Mouse (Mus musculus) heart, postnatal 0 days (tissue): Measurements from ENCODE around the gene Abca7. TPM values are rescaled to one million over a fixed set of nuclear protein-coding genes. Genes with fewer than 3 reads are reported as not detected.

Experiments
- ATAC-seq: fragments of 200-750 bp; cut with Nextera tagmentation; 2 replicates; pipeline ENCODE4 v1.8.0; 2017; ENCODE audit warnings: low read depth, moderate number of reproducible peaks, moderate library complexity; ENCODE audit not compliant: insufficient read depth
- DNase-seq: peaks from one replicate; pipeline ENCODE4 v3.0.0-alpha.2; 2016; ENCODE audit warnings: low spot score
- H3K27ac ChIP-seq: fragments of 300-500 bp; sonication (generic); 2 replicates; pipeline ENCODE4 v1.5.1; 2014; ENCODE audit warnings: low read depth, mild to moderate bottlenecking
- H3K27me3 ChIP-seq: fragments of 300-500 bp; sonication (generic); 2 replicates; pipeline ENCODE4 v1.6.1; 2014; ENCODE audit warnings: low read length, mixed read lengths; ENCODE audit not compliant: control insufficient read depth, insufficient read depth
- H3K36me3 ChIP-seq: fragments of 300-500 bp; sonication (generic); replicated peaks from 2 replicates; pipeline ENCODE4 v1.6.1; 2014; ENCODE audit warnings: low read length, mixed read lengths; ENCODE audit not compliant: control insufficient read depth, insufficient read depth
- H3K4me1 ChIP-seq: fragments of 300-500 bp; sonication (generic); 2 replicates; pipeline ENCODE4 v1.6.1; 2014; ENCODE audit warnings: antibody characterized with exemption; ENCODE audit not compliant: control insufficient read depth, insufficient read depth
- H3K4me2 ChIP-seq: fragments of 300-500 bp; sonication (generic); 2 replicates; pipeline ENCODE4 v1.6.1; 2014; ENCODE audit warnings: low read depth, mild to moderate bottlenecking, low read length, moderate library complexity
- H3K4me3 ChIP-seq: fragments of 300-500 bp; sonication (generic); 2 replicates; pipeline ENCODE4 v1.5.1; 2014; ENCODE audit warnings: low read depth, low read length
- H3K9ac ChIP-seq: fragments of 300-500 bp; sonication (generic); replicated peaks from 2 replicates; pipeline ENCODE4 v1.6.1; 2014; ENCODE audit warnings: low read depth, low read length, mixed read lengths
- H3K9me3 ChIP-seq: fragments of 300-500 bp; sonication (generic); replicated peaks from 2 replicates; pipeline ENCODE4 v1.6.1; 2016; ENCODE audit warnings: low read length; ENCODE audit not compliant: control insufficient read depth
- CTCF ChIP-seq: IDR thresholded peaks from 2 replicates; pipeline ENCODE4 v1.5.1; 2016; ENCODE audit warnings: antibody characterized with exemption, control low read depth, low read depth
- EP300 ChIP-seq: IDR thresholded peaks from 2 replicates; pipeline ENCODE4 v1.6.1; 2016; ENCODE audit warnings: antibody characterized with exemption, low read depth
- WGBS: fragments of 180-500 bp; shearing (Covaris S2); extraction: QIAGEN DNeasy Blood & Tissue Kit; methylation state at CpG from one replicate; pipeline ENCODE4 v1.1.7; 2014; 5-methylcytosine and 5-hydroxymethylcytosine counted together
- polyA plus RNA-seq: library from polyadenylated mRNA; unstranded; fragments of >200 nt; fragmentation: Nextera tagmentation; extraction: Ambion mirVana; gene quantifications from 2 replicates; pipeline ENCODE4 v1.2.1, GENCODE M21; 2015
- total RNA-seq: library from RNA; depleted of rRNA; stranded (reverse); fragments of >200 nt; gene quantifications from 2 replicates; pipeline ENCODE4 v1.2.3, GENCODE M21; 2014; ENCODE audit warnings: low replicate concordance

Gene Abca7
- total and polyA plus RNA-seq, 2 experiments from 2014 or later = 1.9 to 11.4 TPM

GRCm38 (mm10) chr10:79989272-79989786 is 7.0 kb upstream of the Abca7 start:
- peaks cover 21% of the 10 kb centered on the region for H3K4me1 ChIP-seq
- WGBS = 20% methylated on average over 8 of the region's 8 CpGs
- H3K9ac ChIP-seq = peak overlapping the region; percentile 83
- DNase-seq = no peak
- no peak for ATAC-seq
- H3K4me3 ChIP-seq = peak overlapping the region; percentile 65
- H3K9me3 ChIP-seq = no peaks in the 10 kb centered on the region
- no peaks in the 10 kb centered on the region for H3K27me3 ChIP-seq
- H3K27ac ChIP-seq = peak overlapping the region; percentile 90
- no peak for TF ChIP-seq CTCF
- TF ChIP-seq EP300 = no peak
- H3K4me2 ChIP-seq = peak overlapping the region; percentile 73
- H3K36me3 ChIP-seq = peaks cover 36% of the 10 kb centered on the region

- Histone ChIP-seq H3K4me2 (peak overlapping the region; percentile 73), H3K4me1 (peaks cover 21% of the 10 kb centered on the region), H3K4me3 (peak overlapping the region; percentile 65), H3K27me3 (no peaks in the 10 kb centered on the region), H3K27ac (peak overlapping the region; percentile 90), H3K36me3 (peaks cover 42% of the 10 kb centered on the region), H3K9ac (peak overlapping the region; percentile 39), H3K9me3 (no peaks in the 10 kb centered on the region)
- TF ChIP-seq CTCF (no peak), EP300 (no peak)
- 10% methylated on average over 15 of the region's 15 CpGs for WGBS
- ATAC-seq (no peak), DNase-seq (no peak)
Observed at GRCm38 (mm10) chr10:79989870-79990269, 6.4 kb upstream of the Abca7 start.

- peaks cover 49% of the 10 kb centered on the region for H3K36me3 ChIP-seq
- H3K27ac ChIP-seq = no peak overlapping the region
- H3K4me2 ChIP-seq = no peak overlapping the region
- ATAC-seq = no peak
- TF ChIP-seq CTCF (no peak), EP300 (no peak)
- H3K4me3 ChIP-seq = no peak overlapping the region
- no peak overlapping the region for H3K9ac ChIP-seq
- no peaks in the 10 kb centered on the region for H3K27me3 ChIP-seq
- WGBS = 73% methylated on average over 12 of the region's 12 CpGs
- no peak for DNase-seq
- H3K9me3 ChIP-seq = no peaks in the 10 kb centered on the region
- peaks cover 19% of the 10 kb centered on the region for H3K4me1 ChIP-seq
Observed at GRCm38 (mm10) chr10:79991099-79991498, 5.2 kb upstream of the Abca7 start.

- H3K4me1 ChIP-seq = peaks cover 15% of the 10 kb centered on the region
- TF ChIP-seq CTCF = peak; percentile 22
- TF ChIP-seq EP300 = no peak
- DNase-seq (no peak), ATAC-seq (no peak)
- H3K9me3 ChIP-seq = no peaks in the 10 kb centered on the region
- H3K4me3 ChIP-seq = no peak overlapping the region
- H3K36me3 ChIP-seq = peaks cover 49% of the 10 kb centered on the region
- H3K27ac ChIP-seq = no peak overlapping the region
- 88% methylated on average over 6 of the region's 6 CpGs for WGBS
- no peak overlapping the region for H3K9ac ChIP-seq
- no peaks in the 10 kb centered on the region for H3K27me3 ChIP-seq
- H3K4me2 ChIP-seq = no peak overlapping the region
Observed at GRCm38 (mm10) chr10:79991548-79991947, 4.7 kb upstream of the Abca7 start.

GRCm38 (mm10) chr10:79994397-79995115 is 1.7 kb upstream of the Abca7 start:
- TF ChIP-seq CTCF = no peak
- TF ChIP-seq EP300 = no peak
- no peak overlapping the region for H3K4me3 ChIP-seq
- H3K9me3 ChIP-seq = no peaks in the 10 kb centered on the region
- H3K4me2 ChIP-seq = no peak overlapping the region
- ATAC-seq (no peak), DNase-seq (no peak)
- H3K36me3 ChIP-seq = peaks cover 49% of the 10 kb centered on the region
- H3K27me3 ChIP-seq = no peaks in the 10 kb centered on the region
- 71% methylated on average over 16 of the region's 16 CpGs for WGBS
- H3K9ac ChIP-seq = no peak overlapping the region
- peaks cover 16% of the 10 kb centered on the region for H3K4me1 ChIP-seq
- H3K27ac ChIP-seq = no peak overlapping the region

- Histone ChIP-seq H3K27ac (no peak overlapping the region), H3K4me1 (peaks cover 12% of the 10 kb centered on the region; the same call in 1 of the 2 replicates), H3K9me3 (no peaks in the 10 kb centered on the region), H3K9ac (no peak overlapping the region), H3K4me2 (no peak overlapping the region), H3K27me3 (no peaks in the 10 kb centered on the region), H3K4me3 (no peak overlapping the region), H3K36me3 (peaks cover 49% of the 10 kb centered on the region)
- no peak for TF ChIP-seq EP300
- TF ChIP-seq CTCF = no peak
- 74% methylated on average over 1 of the region's 1 CpGs for WGBS
- DNase-seq (no peak), ATAC-seq (no peak)
Observed at GRCm38 (mm10) chr10:79995636-79996035, 658 bp upstream of the Abca7 start.
